15 mouse cellular contexts compared by ENCODE assay signal in the genomic region with DNA sequence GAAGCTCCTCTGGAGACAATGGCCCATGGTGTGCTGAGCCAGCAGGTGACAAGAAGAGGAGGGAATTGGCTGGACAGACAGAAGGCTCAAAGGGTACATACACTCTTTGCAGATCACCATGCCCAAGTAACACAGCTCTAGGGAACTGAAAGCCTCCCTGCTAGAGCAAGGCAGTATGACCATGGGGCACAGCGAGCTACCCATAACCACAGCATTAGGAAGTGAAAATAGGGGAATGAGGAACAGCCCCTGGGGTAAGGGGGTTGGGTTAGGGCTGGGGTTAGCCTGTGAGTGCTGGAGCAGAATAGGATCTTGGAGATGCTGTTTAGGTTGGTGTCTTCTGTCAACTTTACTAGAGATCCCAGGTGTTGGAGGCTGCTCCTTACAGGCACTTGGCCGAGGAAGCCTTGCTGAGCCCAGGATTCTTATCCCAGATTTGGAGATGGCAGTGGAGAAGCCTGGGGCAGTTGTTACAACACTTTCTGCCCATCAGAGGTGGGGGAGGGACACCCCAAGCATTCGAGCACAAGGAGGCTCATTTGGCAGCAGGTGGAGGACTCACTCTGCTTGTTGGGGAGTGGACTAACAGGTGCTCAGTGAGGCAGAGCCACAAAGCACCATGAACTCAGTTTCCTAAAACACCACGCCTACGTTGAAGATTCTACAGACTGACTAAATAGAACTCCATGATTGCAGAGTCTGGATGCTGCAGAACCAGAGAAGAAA. TPM values are rescaled to one million over a fixed set of nuclear protein-coding genes. Genes with fewer than 3 reads are reported as not detected.
DNase-seq lines count a peak whose midpoint lies in the region; ATAC-seq and TF ChIP-seq lines count a peak whose summit lies in the region.
"Had no signal": no experiment of that assay in that cellular context is flagged by ENCODE, and none has a peak within 500 bp of the region (broad histone marks: within the 10 kb centered on the region; RNA-seq: fewer than 3 reads in every experiment).

No protein-coding gene starts in this region.

- peak; percentile 75 to 76 for ATAC-seq in hematopoietic stem cell, adult 5-6 weeks (replicated peaks in 1 of 2; ENCODE audit: insufficient read depth in 1 of 2, low FRiP score in 2 of 2, low TSS enrichment in 1 of 2, low read depth in 1 of 2, poor library complexity in 2 of 2, severe bottlenecking in 2 of 2)
- peak; percentile 88 for ATAC-seq in monocyte, adult 5-6 weeks (replicated peaks; ENCODE audit: insufficient number of reproducible peaks, low FRiP score, low TSS enrichment, poor library complexity, severe bottlenecking)
- no peak for ATAC-seq in intestine, postnatal 0 days
- no peak for ATAC-seq in activated CD4-positive, CD25-positive, alpha-beta regulatory T cell, adult 4 months

- WGBS in heart, embryonic 10.5 days, result 42% methylated on average over 5 of the region's 5 CpGs
- WGBS in intestine, postnatal 0 days, result 74% methylated on average over 5 of the region's 5 CpGs

- peaks cover 63% of the 10 kb centered on the region for H3K4me1 ChIP-seq in heart, embryonic 10.5 days
- H3K4me1 ChIP-seq in intestine, postnatal 0 days (replicated peaks; ENCODE audit: control insufficient read depth, insufficient read depth, low read length), result no peaks in the 10 kb centered on the region
- H3K4me1 ChIP-seq: hindbrain, embryonic 15.5 days had no signal

- no peak overlapping the region for H3K4me3 ChIP-seq in heart, embryonic 10.5 days
- no peak overlapping the region for H3K4me3 ChIP-seq in intestine, postnatal 0 days (ENCODE audit: low read depth, low read length)
- H3K4me3 ChIP-seq: hindbrain, embryonic 15.5 days; limb, embryonic 10.5 days had no signal

- 0 out of 2 replicates have a peak overlapping the region, but pooled peaks have one; percentile 0 for H3K27ac ChIP-seq in heart, embryonic 10.5 days
- H3K27ac ChIP-seq in intestine, postnatal 0 days (ENCODE audit: low read depth, low read length), result no peak overlapping the region
- H3K27ac ChIP-seq: hindbrain, embryonic 15.5 days; limb, embryonic 10.5 days had no signal

- H3K9me3 ChIP-seq in heart, embryonic 10.5 days, result no peaks in the 10 kb centered on the region
- no peaks in the 10 kb centered on the region for H3K9me3 ChIP-seq in intestine, postnatal 0 days (ENCODE audit: control insufficient read depth)
- H3K9me3 ChIP-seq: hindbrain, embryonic 15.5 days; limb, embryonic 10.5 days had no signal

- no peak for TF ChIP-seq CTCF in intestine, postnatal 0 days (IDR thresholded peaks at IDR 0.05; ENCODE audit: low read depth)

- DNase-seq in heart, embryonic 10.5 days (ENCODE audit: low spot score), result no peak
- DNase-seq in heart, postnatal 4 days, result no peak
- DNase-seq in B cell, adult 2 months, result peak; percentile 76 to 80
- no peak for DNase-seq in cerebellum, postnatal 4 days (ENCODE audit: low spot score in 2 of 2)
- DNase-seq: cerebellum, postnatal 36 days; kidney, postnatal 10 days; right cerebral cortex, postnatal 4 days; thymus, postnatal 14 days had no signal

- H3K27me3 ChIP-seq in heart, embryonic 10.5 days (ENCODE audit: insufficient read depth, poor library complexity, severe bottlenecking), result no peaks in the 10 kb centered on the region
- no peaks in the 10 kb centered on the region for H3K27me3 ChIP-seq in intestine, postnatal 0 days (replicated peaks; ENCODE audit: control insufficient read depth, insufficient read depth, low read length)
- H3K27me3 ChIP-seq: hindbrain, embryonic 15.5 days had no signal

- no peak overlapping the region for H3K9ac ChIP-seq in intestine, postnatal 0 days (ENCODE audit: low read depth, low read length)
- H3K9ac ChIP-seq: hindbrain, embryonic 15.5 days had no signal

- H3K36me3 ChIP-seq in heart, embryonic 10.5 days, result no peaks in the 10 kb centered on the region
- H3K36me3 ChIP-seq in intestine, postnatal 0 days (ENCODE audit: control insufficient read depth, insufficient read depth), result no peaks in the 10 kb centered on the region
- H3K36me3 ChIP-seq: hindbrain, embryonic 15.5 days; limb, embryonic 10.5 days had no signal

- H3K4me2 ChIP-seq in intestine, postnatal 0 days (replicated peaks; ENCODE audit: low read depth), result no peak overlapping the region
- H3K4me2 ChIP-seq: hindbrain, embryonic 15.5 days; midbrain, embryonic 11.5 days had no signal

RNA-seq across cellular contexts. Expression of a gene that starts 6.0 kb away (rescaled TPM):
- 5.5 and 7.2 TPM in 2 replicates for polyA plus RNA-seq in heart, embryonic 10.5 days (2016; fragmentation: Nextera tagmentation; extraction: Ambion mirVana)
- total RNA-seq in heart, postnatal 4 days (2021), result 1 to 10 TPM; 5.4 to 6.3 TPM
- total RNA-seq in hematopoietic stem cell, adult 5-6 weeks (2017), result 11.0 and 20.5 TPM in 2 replicates
- 124 to 138 TPM (median 133 TPM) in 3 replicates for total RNA-seq in monocyte, adult 5-6 weeks (2017)
- polyA plus RNA-seq in intestine, postnatal 0 days (2015; fragmentation: Nextera tagmentation; extraction: Ambion mirVana), result 6.4 and 6.7 TPM in 2 replicates
- 1 to 10 TPM; 2.5 to 3.8 TPM for polyA plus RNA-seq in activated CD4-positive, CD25-positive, alpha-beta regulatory T cell, adult 4 months (2017; shearing (Covaris generic))

RNA-seq across cellular contexts. Expression of a gene that starts 29.3 kb away (rescaled TPM):
- polyA plus RNA-seq in heart, embryonic 10.5 days (2016; fragmentation: Nextera tagmentation; extraction: Ambion mirVana), result 5.5 and 6.0 TPM in 2 replicates
- 10 to 100 TPM; 36.8 to 42.9 TPM for total RNA-seq in heart, postnatal 4 days (2021)
- total RNA-seq in hematopoietic stem cell, adult 5-6 weeks (2017), result 0.75 and 1.7 TPM in 2 replicates
- 0.38 TPM in 1 of 3 replicates, not detected in the others for total RNA-seq in monocyte, adult 5-6 weeks (2017)
- polyA plus RNA-seq in intestine, postnatal 0 days (2015; fragmentation: Nextera tagmentation; extraction: Ambion mirVana), result 11.2 and 13.0 TPM in 2 replicates
- under 1 TPM; 0.36 to 0.37 TPM for polyA plus RNA-seq in activated CD4-positive, CD25-positive, alpha-beta regulatory T cell, adult 4 months (2017; shearing (Covaris generic))

RNA-seq across cellular contexts. Expression of a gene that starts 37.0 kb away (rescaled TPM):
- polyA plus RNA-seq in heart, embryonic 10.5 days (2016; fragmentation: Nextera tagmentation; extraction: Ambion mirVana), result 0.04 and 0.14 TPM in 2 replicates
- total RNA-seq in heart, postnatal 4 days (2021), result under 1 TPM; 0.17 to 0.29 TPM
- 0.19 TPM in 1 of 2 replicates, not detected in the other for total RNA-seq in hematopoietic stem cell, adult 5-6 weeks (2017)
- 0.29 to 0.68 TPM (median 0.32 TPM) in 3 replicates for total RNA-seq in monocyte, adult 5-6 weeks (2017)
- polyA plus RNA-seq in intestine, postnatal 0 days (2015; fragmentation: Nextera tagmentation; extraction: Ambion mirVana), result 0.01 TPM in 1 of 2 replicates, not detected in the other
- under 1 TPM; 0.03 to 0.04 TPM for polyA plus RNA-seq in activated CD4-positive, CD25-positive, alpha-beta regulatory T cell, adult 4 months (2017; shearing (Covaris generic))

RNA-seq across cellular contexts. Expression of a gene that starts 50.9 kb away (rescaled TPM):
- polyA plus RNA-seq in heart, embryonic 10.5 days (2016; fragmentation: Nextera tagmentation; extraction: Ambion mirVana), result 96.7 and 139 TPM in 2 replicates
- total RNA-seq in heart, postnatal 4 days (2021), result 10 to 100 TPM; 36.7 to 43.5 TPM
- 73.9 and 95.2 TPM in 2 replicates for total RNA-seq in hematopoietic stem cell, adult 5-6 weeks (2017)
- total RNA-seq in monocyte, adult 5-6 weeks (2017), result 10.3 to 14.1 TPM (median 11.5 TPM) in 3 replicates
- polyA plus RNA-seq in intestine, postnatal 0 days (2015; fragmentation: Nextera tagmentation; extraction: Ambion mirVana), result 41.8 and 43.3 TPM in 2 replicates
- polyA plus RNA-seq in activated CD4-positive, CD25-positive, alpha-beta regulatory T cell, adult 4 months (2017; shearing (Covaris generic)), result 10 to 100 TPM; 32.3 to 36.6 TPM

Comparison
In these comparisons a context has a peak if more than half of its experiments do, and no peak if none do; other contexts are left out.
1. DNase-seq: peak in B cell, adult 2 months (2 of 2); none in heart, embryonic 10.5 days (single experiment), heart, postnatal 4 days (single experiment) and cerebellum, postnatal 4 days (0 of 2).
2. ATAC-seq: peak in hematopoietic stem cell, adult 5-6 weeks (2 of 2) and monocyte, adult 5-6 weeks (single experiment); none in intestine, postnatal 0 days (single experiment) and activated CD4-positive, CD25-positive, alpha-beta regulatory T cell, adult 4 months (single experiment).
3. RNA of a gene that starts 29.3 kb away (total RNA-seq): 36.8 to 42.9 TPM in heart, postnatal 4 days; 0.75 to 1.7 TPM in hematopoietic stem cell, adult 5-6 weeks and 0.38 TPM in monocyte, adult 5-6 weeks; every median in the first group is over 10 times any median in the second.